Mouse (Mus musculus): ENCODE measurements around the gene Mid1. TPM values are rescaled to one million over a fixed set of nuclear protein-coding genes. Genes with fewer than 3 reads are reported as not detected.

The Mid1 gene
- polyA plus RNA-seq, 1 experiment from 2014 or later, result 6.7 TPM

DNA sequence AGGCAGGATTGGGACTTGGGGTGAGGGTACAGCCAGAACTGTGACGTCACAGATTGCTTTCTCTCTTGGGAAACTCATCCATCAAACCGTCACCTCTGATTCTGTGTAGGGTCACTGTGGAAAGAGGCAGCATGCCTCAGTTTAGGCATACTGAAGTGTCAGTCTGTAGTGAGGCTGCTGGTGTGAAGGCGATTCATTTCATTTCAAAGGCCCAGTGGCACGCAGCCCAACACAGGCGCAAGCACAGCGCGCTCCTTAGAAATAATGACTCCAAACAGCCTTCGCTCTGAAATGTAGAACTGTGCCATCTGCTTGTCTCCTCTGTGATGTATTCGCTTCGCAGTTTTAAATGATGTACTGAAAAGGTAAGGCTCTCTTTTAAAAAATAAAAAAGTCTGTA lies 141.9 kb downstream of the Mid1 start:
- H3K4me3 ChIP-seq, result no peak overlapping the region
- 58% methylated on average over 10 of the region's 10 CpGs for WGBS
- H3K9ac ChIP-seq, result no peak overlapping the region
- no peaks in the 10 kb centered on the region for H3K4me1 ChIP-seq
- no peak overlapping the region for H3K4me2 ChIP-seq
- no peaks in the 10 kb centered on the region; the same call in 1 of the 2 replicates for H3K27me3 ChIP-seq
- H3K36me3 ChIP-seq, result no peaks in the 10 kb centered on the region
- H3K9me3 ChIP-seq, result no peaks in the 10 kb centered on the region
- no peak overlapping the region for H3K27ac ChIP-seq
- ATAC-seq (ENCODE audit: borderline replicate concordance, extremely low read depth, low FRiP score, low TSS enrichment), result no peak

DNA sequence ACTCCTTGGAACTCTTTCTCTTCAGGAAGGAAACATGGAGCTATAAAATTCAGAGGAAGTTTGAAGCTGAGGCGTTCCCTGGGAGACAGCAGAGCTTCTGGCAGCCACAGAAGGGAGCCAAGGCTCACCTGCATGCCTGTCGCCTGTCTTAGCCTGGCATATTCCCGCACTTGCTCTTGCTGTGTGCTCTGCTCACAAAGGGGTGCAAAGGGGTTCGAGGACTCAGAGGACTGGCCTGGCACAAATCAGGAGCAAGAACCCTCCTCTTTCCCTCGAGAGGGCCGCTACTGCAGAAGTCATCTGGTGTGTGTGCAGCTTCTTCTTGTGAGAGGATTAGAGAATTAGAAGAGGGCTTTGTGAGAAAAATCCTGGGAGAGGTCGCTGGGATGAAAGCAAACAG lies 142.7 kb downstream of the Mid1 start:
- 0 out of 2 replicates have a peak overlapping the region, but pooled peaks have one; percentile 41 for H3K27ac ChIP-seq
- no peaks in the 10 kb centered on the region for H3K4me1 ChIP-seq
- peak overlapping the region; percentile 4; the same call in 1 of the 2 replicates for H3K4me2 ChIP-seq
- no peaks in the 10 kb centered on the region; the same call in 1 of the 2 replicates for H3K27me3 ChIP-seq
- H3K9me3 ChIP-seq, result no peaks in the 10 kb centered on the region
- no peak overlapping the region for H3K4me3 ChIP-seq
- ATAC-seq (ENCODE audit: borderline replicate concordance, extremely low read depth, low FRiP score, low TSS enrichment), result no peak
- no peak overlapping the region for H3K9ac ChIP-seq
- no peaks in the 10 kb centered on the region for H3K36me3 ChIP-seq
- 35% methylated on average over 7 of the region's 7 CpGs for WGBS

DNA sequence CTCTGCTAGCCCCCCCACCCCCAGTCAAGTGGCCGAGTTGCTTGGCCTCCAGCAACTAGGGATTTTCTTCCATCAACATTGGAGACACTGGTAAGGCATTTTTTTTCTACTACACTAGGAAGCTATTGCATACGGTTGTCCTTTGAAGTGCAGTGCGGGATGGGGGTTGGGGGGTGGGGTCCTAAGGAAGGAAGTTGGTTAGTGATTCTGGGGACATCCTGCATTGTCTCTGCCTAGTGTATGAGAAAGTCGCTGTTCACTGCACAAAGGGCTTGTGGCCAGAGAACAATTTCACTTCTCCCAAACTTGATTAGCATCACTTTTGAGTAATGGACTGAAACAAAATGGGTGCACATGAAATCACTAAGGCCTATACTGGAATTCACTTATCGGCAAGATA lies 143.1 kb downstream of the Mid1 start:
- Histone ChIP-seq H3K27ac (0 out of 2 replicates have a peak overlapping the region, but pooled peaks have one; percentile 41), H3K27me3 (no peaks in the 10 kb centered on the region; the same call in 1 of the 2 replicates), H3K9me3 (no peaks in the 10 kb centered on the region), H3K9ac (no peak overlapping the region), H3K4me2 (peak overlapping the region; percentile 4; the same call in 1 of the 2 replicates), H3K4me1 (no peaks in the 10 kb centered on the region), H3K36me3 (no peaks in the 10 kb centered on the region), H3K4me3 (no peak overlapping the region)
- WGBS, result 35% methylated on average over 5 of the region's 5 CpGs
- no peak for ATAC-seq (ENCODE audit: borderline replicate concordance, extremely low read depth, low FRiP score, low TSS enrichment)

DNA sequence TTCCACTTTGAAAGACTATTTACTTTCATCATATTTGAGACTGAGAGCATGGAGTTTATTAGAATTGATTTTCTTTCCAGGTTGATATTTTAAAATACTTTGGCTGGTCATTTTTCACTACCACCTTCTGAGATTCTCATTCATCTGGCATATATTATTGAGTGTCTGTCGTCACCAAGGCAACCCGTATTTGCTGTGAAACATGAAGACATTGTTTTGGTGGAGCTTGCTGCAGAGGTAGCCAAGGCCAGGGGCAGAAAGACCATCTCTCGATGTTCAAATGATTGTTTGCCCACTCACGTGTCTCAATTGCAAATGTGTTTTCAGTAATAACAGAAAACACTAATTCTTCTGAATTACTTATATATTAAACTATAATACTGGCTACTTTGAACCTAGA lies 145.1 kb downstream of the Mid1 start:
- Histone ChIP-seq H3K4me3 (no peak overlapping the region), H3K4me2 (no peak overlapping the region), H3K36me3 (no peaks in the 10 kb centered on the region), H3K4me1 (no peaks in the 10 kb centered on the region), H3K9me3 (no peaks in the 10 kb centered on the region), H3K27ac (no peak overlapping the region), H3K27me3 (no peaks in the 10 kb centered on the region; the same call in 1 of the 2 replicates), H3K9ac (no peak overlapping the region)
- WGBS, result 41% methylated on average over 4 of the region's 4 CpGs
- no peak for ATAC-seq (ENCODE audit: borderline replicate concordance, extremely low read depth, low FRiP score, low TSS enrichment)

DNA sequence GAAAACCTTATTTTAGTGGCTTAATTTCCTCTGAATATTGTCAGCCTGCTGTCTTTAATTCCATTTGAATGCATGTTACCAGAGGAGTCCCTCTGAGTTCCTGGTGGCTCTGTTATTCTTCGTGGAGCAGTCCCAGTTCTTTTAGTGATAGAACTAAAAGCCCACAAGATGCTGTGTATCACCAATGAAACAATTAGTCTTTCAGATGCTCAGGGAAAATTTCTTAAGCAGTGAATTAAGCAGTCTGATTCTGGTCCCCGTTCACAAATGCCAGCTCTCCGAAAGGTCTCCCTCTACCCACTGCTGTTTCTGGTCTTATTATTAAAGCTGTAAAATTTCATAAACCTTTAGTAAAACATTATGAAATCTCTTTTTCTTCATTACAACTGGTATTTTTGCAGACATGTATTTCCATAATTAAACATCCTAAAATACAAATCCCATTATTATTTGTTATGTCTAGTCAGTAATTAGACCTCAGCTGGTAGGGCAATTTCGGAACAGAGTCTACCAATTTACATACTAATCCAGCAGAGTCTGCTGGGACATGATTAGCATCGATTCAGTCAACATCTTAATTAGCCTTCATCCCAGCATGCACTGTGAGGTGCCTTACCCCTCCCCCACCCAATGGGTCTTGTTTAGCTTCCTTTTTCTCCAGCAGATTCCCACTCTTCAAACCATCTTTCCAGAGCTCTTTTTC lies 153.1 kb downstream of the Mid1 start:
- Histone ChIP-seq H3K4me1 (no peaks in the 10 kb centered on the region), H3K27me3 (no peaks in the 10 kb centered on the region), H3K4me3 (no peak overlapping the region), H3K4me2 (no peak overlapping the region), H3K27ac (no peak overlapping the region), H3K36me3 (no peaks in the 10 kb centered on the region), H3K9ac (no peak overlapping the region), H3K9me3 (no peaks in the 10 kb centered on the region)
- no peak for ATAC-seq (ENCODE audit: borderline replicate concordance, extremely low read depth, low FRiP score, low TSS enrichment)
- 74% methylated on average over 5 of the region's 5 CpGs for WGBS

DNA sequence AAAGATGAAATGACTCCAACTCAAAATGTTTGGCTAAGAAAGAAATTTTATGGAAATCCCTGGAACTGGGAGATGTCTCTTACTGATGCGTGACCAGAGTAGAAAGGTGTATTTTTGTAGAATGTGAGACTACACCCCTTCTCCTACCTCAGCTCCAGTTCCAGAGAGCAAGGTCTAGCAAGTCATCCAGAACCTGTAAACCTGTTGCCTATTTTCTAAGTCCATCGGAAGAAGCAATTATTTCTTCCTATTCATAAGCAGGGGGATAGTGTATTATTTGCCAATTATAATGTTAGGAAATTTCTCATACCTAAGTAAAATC lies 153.6 kb downstream of the Mid1 start:
- no peak overlapping the region for H3K9ac ChIP-seq
- H3K9me3 ChIP-seq, result no peaks in the 10 kb centered on the region
- H3K36me3 ChIP-seq, result no peaks in the 10 kb centered on the region
- 92% methylated on average over 2 of the region's 2 CpGs for WGBS
- H3K4me2 ChIP-seq, result no peak overlapping the region
- H3K27me3 ChIP-seq, result no peaks in the 10 kb centered on the region
- ATAC-seq (ENCODE audit: borderline replicate concordance, extremely low read depth, low FRiP score, low TSS enrichment), result no peak
- no peaks in the 10 kb centered on the region for H3K4me1 ChIP-seq
- H3K4me3 ChIP-seq, result no peak overlapping the region
- no peak overlapping the region for H3K27ac ChIP-seq

DNA sequence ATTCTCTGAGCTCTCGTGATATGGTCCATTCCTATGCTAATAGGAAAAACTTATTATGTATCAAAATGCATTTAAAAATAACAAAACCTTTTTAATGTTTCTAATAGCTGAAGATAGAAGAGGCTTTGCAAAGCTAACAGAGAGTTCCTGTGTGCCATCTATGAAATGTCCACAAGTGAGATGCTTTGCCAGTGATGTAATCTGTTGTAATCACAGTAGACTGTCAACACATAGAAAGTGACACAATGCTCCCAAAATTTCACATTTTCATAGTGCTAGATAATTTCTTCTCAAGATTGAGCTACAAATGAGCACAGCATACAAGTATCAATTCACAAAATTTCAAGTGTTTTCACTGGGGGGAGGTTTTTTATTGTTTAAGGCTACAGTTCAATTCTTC lies 158.3 kb downstream of the Mid1 start:
- Histone ChIP-seq H3K4me1 (no peaks in the 10 kb centered on the region), H3K9ac (no peak overlapping the region), H3K4me3 (no peak overlapping the region), H3K36me3 (no peaks in the 10 kb centered on the region), H3K27ac (no peak overlapping the region), H3K4me2 (no peak overlapping the region), H3K27me3 (0 out of 2 replicates have a peak, but pooled peaks cover 10% of the 10 kb centered on the region), H3K9me3 (no peaks in the 10 kb centered on the region)
- 51% methylated on average over 1 of the region's 1 CpGs for WGBS
- no peak for ATAC-seq (ENCODE audit: borderline replicate concordance, extremely low read depth, low FRiP score, low TSS enrichment)

DNA sequence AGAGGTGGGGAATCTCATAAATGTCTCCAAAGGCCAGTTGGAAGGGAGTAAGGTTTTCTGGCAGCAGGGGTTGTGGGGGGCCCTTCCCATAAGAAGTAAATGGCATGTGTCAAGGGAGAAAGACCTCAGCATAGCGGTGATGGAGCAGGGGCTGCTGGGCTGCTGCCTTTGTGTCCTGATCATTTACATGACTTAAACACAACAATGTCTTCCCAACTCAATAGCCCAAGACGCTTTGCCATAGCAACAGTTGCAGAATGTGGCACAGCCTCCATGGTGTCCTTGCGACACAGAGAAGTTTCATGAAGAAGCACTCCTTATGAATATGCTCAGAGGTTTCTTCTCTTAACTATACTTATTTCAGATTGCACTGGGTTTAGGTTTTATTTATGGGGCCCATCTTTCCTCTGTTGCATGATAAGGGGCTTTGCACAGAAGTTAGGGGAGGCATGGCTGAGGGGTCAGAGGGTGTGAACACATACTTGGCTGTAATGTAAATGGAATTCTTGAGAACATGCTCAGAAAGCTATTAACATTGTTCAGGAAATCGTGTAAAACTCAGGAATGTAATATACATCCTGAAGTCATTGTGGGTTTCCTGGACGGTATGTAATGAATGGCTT lies 159.3 kb downstream of the Mid1 start:
- ATAC-seq (ENCODE audit: borderline replicate concordance, extremely low read depth, low FRiP score, low TSS enrichment), result no peak
- no peak overlapping the region for H3K4me3 ChIP-seq
- H3K27ac ChIP-seq, result no peak overlapping the region
- H3K36me3 ChIP-seq, result no peaks in the 10 kb centered on the region
- H3K4me2 ChIP-seq, result no peak overlapping the region
- no peaks in the 10 kb centered on the region for H3K4me1 ChIP-seq
- H3K9me3 ChIP-seq, result no peaks in the 10 kb centered on the region
- no peak overlapping the region for H3K9ac ChIP-seq
- H3K27me3 ChIP-seq, result 0 out of 2 replicates have a peak, but pooled peaks cover 10% of the 10 kb centered on the region
- WGBS, result 41% methylated on average over 5 of the region's 5 CpGs

DNA sequence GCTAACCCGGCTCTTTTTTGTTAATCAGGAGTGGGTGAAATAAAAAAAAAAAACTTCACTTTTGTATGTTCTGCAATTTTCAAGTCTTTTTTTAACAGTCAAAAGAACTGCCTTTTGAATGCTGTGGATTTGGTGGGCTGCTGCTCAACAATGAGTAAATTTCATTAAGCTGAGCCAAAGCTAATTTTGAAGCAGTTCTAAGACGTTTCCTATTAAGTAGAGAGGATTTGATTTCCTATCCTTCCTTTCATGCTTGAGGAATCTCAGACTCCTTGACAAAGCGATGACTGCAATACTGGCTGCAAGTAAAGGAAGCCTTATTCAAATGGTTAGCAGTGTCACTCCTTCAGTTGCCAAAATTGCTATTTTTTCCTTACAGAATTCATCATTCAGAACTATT lies 161.2 kb downstream of the Mid1 start:
- H3K9ac ChIP-seq, result no peak overlapping the region
- no peak overlapping the region for H3K4me2 ChIP-seq
- 0 out of 2 replicates have a peak, but pooled peaks cover 10% of the 10 kb centered on the region for H3K27me3 ChIP-seq
- H3K9me3 ChIP-seq, result no peaks in the 10 kb centered on the region
- H3K4me1 ChIP-seq, result no peaks in the 10 kb centered on the region
- no peak overlapping the region for H3K27ac ChIP-seq
- H3K4me3 ChIP-seq, result no peak overlapping the region
- WGBS, result 63% methylated on average over 3 of the region's 3 CpGs
- no peaks in the 10 kb centered on the region for H3K36me3 ChIP-seq
- no peak for ATAC-seq (ENCODE audit: borderline replicate concordance, extremely low read depth, low FRiP score, low TSS enrichment)

DNA sequence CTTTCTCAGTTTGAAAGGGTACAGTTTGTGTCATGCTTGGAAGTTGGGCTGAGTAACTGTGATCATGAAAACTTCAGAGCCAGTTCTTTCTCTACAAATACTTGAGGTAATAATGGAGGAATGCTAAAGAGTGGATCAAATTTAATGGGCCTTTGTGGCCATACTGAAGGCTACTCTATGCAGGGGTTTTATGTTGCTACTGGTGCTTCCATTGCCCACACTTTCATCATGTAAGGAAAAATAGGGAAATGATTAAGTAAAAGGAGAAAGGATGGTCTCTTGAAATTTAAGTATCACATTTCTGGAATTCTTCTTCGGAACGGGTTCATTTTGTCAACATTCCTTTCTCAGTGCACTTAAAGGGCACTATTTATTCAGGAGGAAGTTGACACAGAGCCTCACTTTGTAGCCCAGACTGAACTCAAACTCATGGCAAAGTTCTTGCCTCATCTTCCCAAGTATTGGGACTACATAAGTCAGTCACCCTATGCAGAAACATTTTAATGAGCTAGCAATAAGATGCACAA lies 176.3 kb downstream of the Mid1 start:
- 22% methylated on average over 2 of the region's 2 CpGs for WGBS
- Histone ChIP-seq H3K4me2 (no peak overlapping the region), H3K9me3 (no peaks in the 10 kb centered on the region), H3K27ac (peak overlapping the region; percentile 37), H3K4me3 (no peak overlapping the region), H3K27me3 (no peaks in the 10 kb centered on the region; the same call in 1 of the 2 replicates), H3K4me1 (no peaks in the 10 kb centered on the region), H3K9ac (no peak overlapping the region), H3K36me3 (no peaks in the 10 kb centered on the region)
- ATAC-seq (ENCODE audit: borderline replicate concordance, extremely low read depth, low FRiP score, low TSS enrichment), result no peak

DNA sequence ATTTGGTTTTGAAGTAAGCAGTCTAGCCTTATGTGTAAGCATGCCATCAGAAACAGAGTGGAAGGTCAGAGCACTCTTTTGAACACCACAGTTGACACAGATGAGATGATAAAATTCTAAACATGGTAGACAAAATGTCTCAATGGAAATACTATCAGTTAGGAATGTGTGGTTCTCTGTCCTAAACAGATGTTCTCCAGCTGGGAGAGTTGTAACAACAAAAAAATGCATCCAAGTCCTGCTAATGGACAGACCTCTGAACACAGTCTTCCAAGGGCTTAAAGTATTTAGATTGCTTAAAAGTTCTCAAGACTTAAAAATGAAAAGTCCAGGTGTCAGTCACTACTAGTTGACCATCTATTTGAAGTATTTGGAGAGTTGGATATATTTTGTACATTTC lies 177.4 kb downstream of the Mid1 start:
- no peak for ATAC-seq (ENCODE audit: borderline replicate concordance, extremely low read depth, low FRiP score, low TSS enrichment)
- Histone ChIP-seq H3K9ac (no peak overlapping the region), H3K4me3 (no peak overlapping the region), H3K4me1 (no peaks in the 10 kb centered on the region), H3K9me3 (no peaks in the 10 kb centered on the region), H3K36me3 (no peaks in the 10 kb centered on the region), H3K27me3 (no peaks in the 10 kb centered on the region; the same call in 1 of the 2 replicates), H3K27ac (no peak overlapping the region), H3K4me2 (no peak overlapping the region)

DNA sequence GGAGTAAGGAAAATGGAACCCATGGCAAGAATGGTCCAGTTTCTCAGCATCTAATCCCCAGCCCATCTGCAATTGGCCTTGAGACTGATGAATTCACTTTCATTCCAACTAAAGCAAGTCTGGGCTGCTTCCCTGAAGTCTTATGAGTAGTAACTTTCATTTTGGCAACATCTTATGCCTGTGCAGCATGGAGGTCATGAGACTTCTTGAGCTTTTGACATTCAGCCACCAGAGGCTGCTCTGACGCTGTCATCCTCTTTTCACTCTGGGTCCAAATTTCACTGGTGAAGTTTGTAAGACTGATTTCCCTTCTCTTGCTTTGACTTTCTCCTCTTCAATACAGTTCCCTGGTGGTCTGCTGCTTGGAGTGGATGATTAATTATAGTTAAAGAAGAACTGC lies 177.8 kb downstream of the Mid1 start:
- Histone ChIP-seq H3K36me3 (no peaks in the 10 kb centered on the region), H3K4me2 (no peak overlapping the region), H3K9me3 (no peaks in the 10 kb centered on the region), H3K4me1 (no peaks in the 10 kb centered on the region), H3K9ac (no peak overlapping the region), H3K27ac (no peak overlapping the region), H3K27me3 (no peaks in the 10 kb centered on the region; the same call in 1 of the 2 replicates), H3K4me3 (no peak overlapping the region)
- 29% methylated on average over 1 of the region's 1 CpGs for WGBS
- ATAC-seq (ENCODE audit: borderline replicate concordance, extremely low read depth, low FRiP score, low TSS enrichment), result no peak

Measured in lung, embryonic 15.5 days (tissue).